Mouse (Mus musculus) G1E (cell line): ENCODE measurements around the gene Atraid.

Experiments used
- CTCF ChIP-seq: IDR thresholded peaks from 2 replicates; pipeline ENCODE4 v1.5.1; 2012; ENCODE audit warnings: low read depth, low read length, inconsistent platforms, mixed read lengths
- GATA1 ChIP-seq: IDR thresholded peaks from 2 replicates; pipeline ENCODE4 v1.6.1; 2012; ENCODE audit warnings: borderline replicate concordance, low read length, inconsistent platforms, mixed read lengths
- POLR2AphosphoS5 ChIP-seq: IDR thresholded peaks from 2 replicates; pipeline ENCODE4 v1.6.1; 2012; ENCODE audit warnings: low read depth, low read length, inconsistent platforms; ENCODE audit not compliant: insufficient replicate concordance

GRCm38 (mm10) chr5:31004184-31004583 is 43.9 kb upstream of the Atraid start:
- TF ChIP-seq CTCF (peak; percentile 71), POLR2AphosphoS5 (no peak), GATA1 (no peak)
